Mouse (Mus musculus) layer of hippocampus, postnatal 10 days (tissue): Measurements from ENCODE around the gene Ten1. TPM values are rescaled to one million over a fixed set of nuclear protein-coding genes. Genes with fewer than 3 reads are reported as not detected.

ENCODE experiments used
- DNase-seq, 2 experiments: peaks; one replicate each; pipeline ENCODE4 v3.0.0; 2021; ENCODE audit warnings: low spot score in 2 of 2
- total RNA-seq, 2 experiments: library from RNA; stranded (reverse); gene quantifications; 2 replicates each; pipeline ENCODE4 v1.2.3; 2021

Gene Ten1
- total RNA-seq, 2 experiments from 2014 or later = 39.0 to 46.2 TPM

GRCm38 (mm10) chr11:116196336-116196735 is 2.3 kb upstream of the Ten1 start:
- DNase-seq = no peak

GRCm38 (mm10) chr11:116196866-116197583 is 1.6 kb upstream of the Ten1 start:
- DNase-seq = no peak

GRCm38 (mm10) chr11:116197584-116197906 is 1.1 kb upstream of the Ten1 start:
- DNase-seq = no peak

- DNase-seq = peak in 1 of 2 experiments; percentile 18
Measured at GRCm38 (mm10) chr11:116198132-116198531, 523 bp upstream of the Ten1 start.

GRCm38 (mm10) chr11:116201151-116201550 is 2.5 kb downstream of the Ten1 start:
- DNase-seq = no peak

GRCm38 (mm10) chr11:116203150-116203549 is 4.5 kb downstream of the Ten1 start:
- no peak for DNase-seq

GRCm38 (mm10) chr11:116206678-116207077 is 8.0 kb downstream of the Ten1 start:
- DNase-seq = no peak

- no peak for DNase-seq
Measured at GRCm38 (mm10) chr11:116208660-116209059, 10.0 kb downstream of the Ten1 start.

GRCm38 (mm10) chr11:116209257-116209656 is 10.6 kb downstream of the Ten1 start:
- no peak for DNase-seq

GRCm38 (mm10) chr11:116210696-116211095 is 12.0 kb downstream of the Ten1 start:
- no peak for DNase-seq

GRCm38 (mm10) chr11:116212847-116213246 is 14.2 kb downstream of the Ten1 start:
- DNase-seq = no peak

GRCm38 (mm10) chr11:116213877-116214510 is 15.3 kb downstream of the Ten1 start:
- DNase-seq = no peak

GRCm38 (mm10) chr11:116215181-116215580 is 16.5 kb downstream of the Ten1 start:
- DNase-seq = peak in 1 of 2 experiments; percentile 45

GRCm38 (mm10) chr11:116215991-116216390 is 17.3 kb downstream of the Ten1 start:
- no peak for DNase-seq

GRCm38 (mm10) chr11:116216549-116216948 is 17.9 kb downstream of the Ten1 start:
- DNase-seq = no peak

GRCm38 (mm10) chr11:116218263-116218662 is 19.6 kb downstream of the Ten1 start:
- DNase-seq = no peak

GRCm38 (mm10) chr11:116218737-116219400 is 20.2 kb downstream of the Ten1 start:
- peak; percentile 75 to 79 for DNase-seq

GRCm38 (mm10) chr11:116219885-116220284 is 21.2 kb downstream of the Ten1 start:
- DNase-seq = peak; percentile 55 to 73

- peak in 1 of 2 experiments; percentile 22 for DNase-seq
Measured at GRCm38 (mm10) chr11:116221931-116222739, 23.5 kb downstream of the Ten1 start.

GRCm38 (mm10) chr11:116222740-116223059 is 24.0 kb downstream of the Ten1 start:
- no peak for DNase-seq

- DNase-seq = peak; percentile 74 to 77
Measured at GRCm38 (mm10) chr11:116226414-116226813, 27.8 kb downstream of the Ten1 start.

- DNase-seq = no peak
Measured at GRCm38 (mm10) chr11:116228699-116229098, 30.0 kb downstream of the Ten1 start.
